Mouse (Mus musculus): ENCODE measurements at regions not wholly inside any gene's neighbourhood (a gene's known extent, or its start where the extent isn't known, plus 50 kb on each side); places are given as distances from the start of the nearest gene placed in this dataset.
"Not testable (repeated sequence)": the region's sequence is repeated elsewhere in the genome, so short reads cannot be mapped to it uniquely, and the experiment has no call there.

DNA sequence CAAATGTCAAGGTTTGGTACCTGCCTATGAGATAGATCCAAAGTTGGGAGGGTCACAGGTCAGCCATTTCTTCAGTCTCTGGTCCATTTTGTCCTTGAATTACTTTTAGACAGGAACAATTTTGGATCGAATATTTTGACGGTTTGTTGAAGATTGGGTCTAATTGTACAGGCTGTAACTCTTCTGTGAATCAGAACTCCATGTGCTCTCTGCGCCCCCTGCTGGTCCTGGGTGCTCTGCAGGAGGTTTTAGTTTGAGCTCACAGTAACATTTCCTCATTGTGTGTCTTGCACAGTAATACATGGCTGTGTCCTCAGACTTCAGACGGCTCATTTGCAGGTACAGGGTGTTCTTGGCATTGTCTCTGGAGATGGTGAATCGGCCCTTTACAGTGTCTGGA, 158.1 kb downstream of the Adam6a start:
- not testable (repeated sequence) for DNase-seq (ENCODE audit: low spot score in 2 of 2)

DNA sequence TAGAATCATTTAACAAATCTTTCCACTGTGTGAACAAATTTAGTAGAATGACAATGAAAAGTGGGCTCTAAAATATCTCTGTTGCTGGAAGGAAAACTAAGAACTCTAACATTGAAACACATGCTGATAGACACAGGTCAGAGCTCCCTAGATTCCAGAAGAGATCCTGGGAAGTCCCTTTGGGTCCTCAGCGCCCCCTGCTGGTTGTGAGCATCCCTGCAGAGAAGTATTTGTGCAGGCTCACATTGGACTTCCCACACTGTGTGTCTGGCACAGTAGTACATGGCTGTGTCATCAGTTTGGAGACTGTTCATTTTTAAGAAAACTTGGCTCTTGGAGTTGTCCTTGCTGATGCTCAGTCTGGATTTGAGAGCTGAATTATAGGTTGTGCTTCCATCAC, 172.7 kb downstream of the Adam6a start:
- peak; percentile 68 to 69 for DNase-seq (ENCODE audit: low spot score in 2 of 2)

- DNase-seq (ENCODE audit: low spot score in 2 of 2), result peak; percentile 3 to 21
Measured at GRCm38 (mm10) chr12:113735847-113736246, 192.1 kb downstream of the Adam6a start.

- no peak for DNase-seq (ENCODE audit: low spot score in 2 of 2)
Measured at GRCm38 (mm10) chr12:113746277-113746676, 202.6 kb downstream of the Adam6a start.

- DNase-seq (ENCODE audit: low spot score in 2 of 2), result no peak
Measured at GRCm38 (mm10) chr12:113747987-113748386, 204.3 kb downstream of the Adam6a start.

DNA sequence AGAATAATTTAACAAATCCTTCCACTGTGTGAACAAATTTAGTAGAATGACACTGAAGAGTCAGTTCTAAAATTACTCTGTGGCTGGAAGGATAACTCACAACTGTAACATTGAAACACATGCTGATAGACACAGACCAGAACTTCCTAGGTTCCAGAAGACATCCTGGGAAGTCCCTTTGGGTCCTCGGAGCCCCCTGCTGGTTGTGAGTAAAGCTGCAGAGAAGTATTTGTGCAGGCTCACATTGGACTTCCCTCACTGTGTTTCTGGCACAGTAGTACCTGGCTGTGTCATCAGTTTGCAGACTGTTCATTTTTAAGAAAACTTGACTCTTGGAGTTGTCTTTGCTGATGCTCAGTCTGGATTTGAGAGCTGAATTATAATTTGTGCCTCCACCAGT, 225.9 kb downstream of the Adam6a start:
- no peak for DNase-seq (ENCODE audit: low spot score in 2 of 2)

DNA sequence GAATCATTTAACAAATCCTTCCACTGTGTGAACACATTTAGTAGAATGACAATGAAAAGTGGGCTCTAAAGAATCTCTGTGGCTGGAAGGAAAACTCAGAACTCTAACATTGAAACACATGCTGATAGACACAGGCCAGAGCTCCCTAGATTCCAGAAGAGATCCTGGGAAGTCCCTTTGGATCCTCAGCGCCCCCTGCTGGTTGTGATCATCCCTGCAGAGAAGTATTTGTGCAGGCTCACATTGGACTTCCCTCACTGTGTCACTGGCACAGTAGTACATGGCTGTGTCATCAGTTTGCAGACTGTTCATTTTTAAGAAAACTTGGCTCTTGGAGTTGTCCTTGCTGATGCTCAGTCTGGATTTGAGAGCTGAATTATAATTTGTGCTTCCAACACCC, 252.2 kb downstream of the Adam6a start:
- peak; percentile 12 to 30 for DNase-seq (ENCODE audit: low spot score in 2 of 2)

DNA sequence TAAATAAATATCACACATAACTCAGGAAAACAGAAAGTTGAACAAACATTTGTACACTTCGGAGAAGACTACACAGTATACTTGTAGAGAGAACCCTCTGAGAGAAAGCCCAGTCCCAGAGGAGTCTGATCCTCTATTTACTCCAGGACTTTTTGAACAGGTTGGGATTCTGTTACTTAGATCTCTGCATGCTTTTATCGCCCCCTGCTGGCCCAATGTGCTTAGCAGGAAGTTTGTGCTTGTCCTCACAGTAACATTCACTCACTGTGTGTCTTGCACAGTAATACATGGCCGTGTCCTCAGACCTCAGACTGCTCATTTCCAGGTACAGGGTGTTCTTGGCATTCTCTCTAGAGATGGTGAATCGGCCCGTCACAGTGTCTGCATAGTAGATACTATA, 282.7 kb downstream of the Adam6a start:
- DNase-seq (ENCODE audit: low spot score in 2 of 2), result no peak

- peak; percentile 37 to 63 for DNase-seq (ENCODE audit: low spot score in 2 of 2)
Measured at GRCm38 (mm10) chr12:113858893-113859292, 315.2 kb downstream of the Adam6a start.

DNA sequence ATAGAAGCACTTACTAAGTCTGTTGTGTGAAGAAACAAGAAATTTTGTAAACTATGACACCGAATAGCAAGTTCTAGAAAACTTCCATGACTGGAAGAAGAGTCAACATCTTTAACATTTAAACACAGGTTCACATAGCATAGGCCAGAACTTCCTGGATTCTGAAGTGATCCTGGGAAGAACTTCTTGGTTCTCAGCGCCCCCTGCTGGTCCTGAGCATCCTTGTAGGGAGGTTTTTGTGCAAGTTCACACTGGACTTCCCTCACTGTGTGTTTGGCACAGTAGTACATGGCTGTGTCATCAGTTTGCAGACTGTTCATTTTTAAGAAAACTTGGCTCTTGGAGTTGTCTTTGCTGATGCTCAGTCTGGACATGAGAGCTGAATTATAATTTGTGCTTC, 335.1 kb downstream of the Adam6a start:
- DNase-seq (ENCODE audit: low spot score in 2 of 2), result peak; percentile 15 to 24

DNA sequence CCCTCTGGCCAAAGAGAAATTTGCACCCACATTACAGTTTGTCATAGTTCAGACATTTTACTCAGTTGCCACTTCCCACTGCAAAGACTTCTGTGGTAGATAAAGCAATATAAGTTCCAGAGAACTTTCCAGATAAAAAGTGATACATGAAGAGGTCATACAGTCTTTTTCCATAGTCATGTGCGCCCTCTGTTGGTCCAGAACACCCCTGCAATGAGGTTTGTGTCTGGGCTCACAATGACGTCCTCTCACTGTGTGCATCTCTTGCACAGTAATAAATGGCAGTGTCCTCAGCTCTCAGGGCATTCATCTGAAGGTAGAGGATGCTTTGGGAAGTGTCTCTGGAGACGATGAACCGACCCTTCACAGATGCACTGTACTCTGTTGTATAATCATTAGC, 352.4 kb downstream of the Adam6a start:
- DNase-seq (ENCODE audit: low spot score in 2 of 2), result no peak

- DNase-seq (ENCODE audit: low spot score in 2 of 2), result no peak
Measured at GRCm38 (mm10) chr12:113906459-113906858, 362.8 kb downstream of the Adam6a start.

- no peak for DNase-seq (ENCODE audit: low spot score in 2 of 2)
Measured at GRCm38 (mm10) chr12:113907751-113908150, 364.0 kb downstream of the Adam6a start.

DNA sequence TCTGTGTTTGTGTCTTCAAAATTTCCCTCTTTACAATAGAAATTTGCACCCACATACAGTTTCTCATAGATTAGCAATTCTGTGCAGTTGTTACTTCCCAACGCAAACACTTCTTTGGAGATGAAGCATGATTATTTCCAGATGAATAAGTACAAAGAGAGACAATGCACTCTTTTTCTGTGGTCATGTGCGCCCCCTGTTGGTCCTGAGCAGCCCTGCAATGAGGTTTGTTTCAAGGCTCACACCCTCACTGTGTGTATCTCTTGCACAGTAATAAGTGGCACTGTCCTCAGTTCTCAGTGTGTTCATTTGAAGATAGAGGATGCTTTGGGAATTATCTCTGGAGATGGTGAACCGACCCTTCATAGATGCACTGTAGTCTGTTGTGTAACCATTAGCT, 368.1 kb downstream of the Adam6a start:
- DNase-seq (ENCODE audit: low spot score in 2 of 2), result no peak

- no peak for DNase-seq (ENCODE audit: low spot score in 2 of 2)
Measured at GRCm38 (mm10) chr12:113940721-113941120, 397.0 kb downstream of the Adam6a start.

- not testable (repeated sequence) for DNase-seq (ENCODE audit: low spot score in 2 of 2)
Measured at GRCm38 (mm10) chr12:113943661-113944327, 400.1 kb downstream of the Adam6a start.

DNA sequence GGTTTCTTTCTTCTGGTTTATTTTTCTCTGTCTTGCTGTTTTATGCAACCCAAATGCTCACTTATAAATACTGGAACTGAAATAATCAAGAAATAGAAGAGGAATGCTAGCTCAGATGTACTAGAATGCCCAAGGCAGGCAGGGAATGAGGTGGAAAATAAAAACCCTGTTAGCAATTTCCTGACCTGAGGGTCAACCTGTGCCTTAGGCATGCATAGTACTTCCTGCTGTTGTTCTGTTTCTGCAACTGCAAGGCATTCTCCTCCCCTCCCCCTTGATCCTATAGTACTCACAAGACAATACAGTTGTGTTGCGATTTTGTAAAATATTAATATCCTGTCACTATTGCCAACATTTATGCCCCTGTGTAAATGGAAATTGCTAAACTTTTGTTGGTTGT, 402.1 kb downstream of the Adam6a start:
- DNase-seq (ENCODE audit: low spot score in 2 of 2), result not testable (repeated sequence)

DNA sequence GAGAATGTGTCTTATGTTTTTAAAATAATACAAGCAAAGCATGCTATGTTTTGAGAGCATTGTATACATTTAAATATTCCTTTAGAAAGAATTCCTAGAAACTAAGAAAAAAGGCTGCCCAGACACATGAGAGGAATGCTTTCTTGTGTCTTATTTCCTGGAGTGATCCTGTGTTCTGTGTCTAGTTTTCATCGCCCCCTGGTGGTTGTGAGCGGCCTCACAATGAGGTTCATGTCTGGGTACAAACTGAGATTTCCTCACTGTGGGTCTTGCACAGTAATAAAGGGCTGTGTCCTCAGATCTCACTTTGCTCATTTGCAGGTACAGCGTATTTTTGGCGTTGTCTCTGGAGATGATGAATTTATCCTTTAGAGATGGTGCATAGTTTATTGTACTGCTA, 404.3 kb downstream of the Adam6a start:
- DNase-seq (ENCODE audit: low spot score in 2 of 2), result not testable (repeated sequence)

- DNase-seq (ENCODE audit: low spot score in 2 of 2), result no peak
Measured at GRCm38 (mm10) chr12:113974271-113974670, 430.6 kb downstream of the Adam6a start.

DNA sequence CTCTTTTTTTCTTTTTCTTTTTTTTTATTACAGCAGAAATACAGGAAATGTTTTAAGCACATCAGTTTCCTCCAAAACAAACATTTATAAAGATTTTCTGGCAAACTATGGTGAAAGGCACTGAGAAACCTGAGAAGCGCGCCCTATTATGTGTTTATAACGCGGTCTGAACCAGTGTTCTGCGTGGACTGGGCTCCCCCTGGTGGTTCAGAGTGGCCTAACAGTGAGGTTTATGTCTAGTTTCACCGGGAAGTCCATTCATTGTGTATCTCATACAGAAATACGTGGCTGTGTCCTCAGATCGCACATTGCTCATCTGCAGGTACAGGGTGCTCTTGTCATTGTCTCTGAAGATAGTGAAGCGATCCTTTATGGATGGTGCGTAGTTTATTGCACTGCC, 437.9 kb downstream of the Adam6a start:
- peak; percentile 86 to 89 for DNase-seq (ENCODE audit: low spot score in 2 of 2)

- no peak for DNase-seq (ENCODE audit: low spot score in 2 of 2)
Measured at GRCm38 (mm10) chr12:113987233-113987990, 443.7 kb downstream of the Adam6a start.

DNA sequence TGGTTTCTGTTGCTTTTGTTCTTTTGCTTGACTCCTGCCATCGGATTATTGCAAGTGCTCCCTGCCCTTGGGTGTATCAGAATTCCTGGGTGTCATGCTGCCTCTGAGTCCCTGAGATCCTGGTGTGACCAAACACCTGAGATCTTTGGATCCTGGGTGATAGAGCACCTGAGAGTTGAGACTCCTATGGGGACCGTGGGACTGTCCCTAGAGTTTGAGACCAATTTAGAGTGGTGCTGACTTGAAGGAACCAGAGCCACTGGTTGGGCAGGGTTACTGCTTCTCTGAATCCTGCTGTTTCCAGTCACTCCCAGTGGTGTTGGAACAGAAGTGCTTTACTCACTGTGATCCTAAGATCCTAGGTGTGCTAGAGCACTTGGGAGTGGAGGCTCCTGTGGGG, 448.7 kb downstream of the Adam6a start:
- no peak for DNase-seq (ENCODE audit: low spot score in 2 of 2)

- not testable (repeated sequence) for DNase-seq (ENCODE audit: low spot score in 2 of 2)
Measured at GRCm38 (mm10) chr12:113994284-113994683, 450.6 kb downstream of the Adam6a start.
